Mouse (Mus musculus): Measurements from ENCODE around the gene Ophn1. TPM values are rescaled to one million over a fixed set of nuclear protein-coding genes. Genes with fewer than 3 reads are reported as not detected.

The Ophn1 gene
- polyA plus RNA-seq, 1 experiment from 2014 or later: 12.6 TPM

GRCm38 (mm10) chrX:98860167-98860566 is 30.7 kb downstream of the Ophn1 start:
- no peaks in the 10 kb centered on the region for H3K9me3 ChIP-seq (replicated peaks; ENCODE audit: control insufficient read depth, low read length)
- H3K36me3 ChIP-seq (ENCODE audit: control insufficient read depth, insufficient read depth, low read length): no peaks in the 10 kb centered on the region
- H3K4me2 ChIP-seq (ENCODE audit: low read depth, low read length): no peak overlapping the region
- no peaks in the 10 kb centered on the region for H3K4me1 ChIP-seq (ENCODE audit: control insufficient read depth, insufficient read depth, low read length)
- 35% methylated on average over 5 of the region's 5 CpGs for WGBS
- no peak for ATAC-seq (ENCODE audit: insufficient read depth, low FRiP score)
- peaks cover 2% of the 10 kb centered on the region; the same call in 1 of the 2 replicates for H3K27me3 ChIP-seq (ENCODE audit: control insufficient read depth, insufficient read depth, low read length)
- H3K9ac ChIP-seq (ENCODE audit: low read length): no peak overlapping the region
- no peak overlapping the region for H3K4me3 ChIP-seq (replicated peaks; ENCODE audit: low read length)
- H3K27ac ChIP-seq (ENCODE audit: low read length): no peak overlapping the region

- H3K4me2 ChIP-seq (ENCODE audit: low read depth, low read length): no peak overlapping the region
- no peaks in the 10 kb centered on the region for H3K36me3 ChIP-seq (ENCODE audit: control insufficient read depth, insufficient read depth, low read length)
- no peaks in the 10 kb centered on the region for H3K4me1 ChIP-seq (ENCODE audit: control insufficient read depth, insufficient read depth, low read length)
- WGBS: 80% methylated on average over 2 of the region's 2 CpGs
- H3K27ac ChIP-seq (ENCODE audit: low read length): no peak overlapping the region
- H3K27me3 ChIP-seq (ENCODE audit: control insufficient read depth, insufficient read depth, low read length): no peaks in the 10 kb centered on the region; the same call in 1 of the 2 replicates
- ATAC-seq (ENCODE audit: insufficient read depth, low FRiP score): no peak
- H3K9ac ChIP-seq (ENCODE audit: low read length): no peak overlapping the region
- no peaks in the 10 kb centered on the region for H3K9me3 ChIP-seq (replicated peaks; ENCODE audit: control insufficient read depth, low read length)
- no peak overlapping the region for H3K4me3 ChIP-seq (replicated peaks; ENCODE audit: low read length)
Observed at GRCm38 (mm10) chrX:98856046-98856445, 34.8 kb downstream of the Ophn1 start.

- no peak for ATAC-seq (ENCODE audit: insufficient read depth, low FRiP score)
- H3K4me3 ChIP-seq (replicated peaks; ENCODE audit: low read length): no peak overlapping the region
Observed at GRCm38 (mm10) chrX:98850869-98851268, 40.0 kb downstream of the Ophn1 start.

GRCm38 (mm10) chrX:98841606-98842005 is 49.2 kb downstream of the Ophn1 start:
- H3K4me2 ChIP-seq (ENCODE audit: low read depth, low read length): no peak overlapping the region
- no peaks in the 10 kb centered on the region for H3K4me1 ChIP-seq (ENCODE audit: control insufficient read depth, insufficient read depth, low read length)
- H3K9ac ChIP-seq (ENCODE audit: low read length): no peak overlapping the region
- 46% methylated on average over 2 of the region's 2 CpGs for WGBS
- H3K27ac ChIP-seq (ENCODE audit: low read length): no peak overlapping the region
- no peaks in the 10 kb centered on the region for H3K36me3 ChIP-seq (ENCODE audit: control insufficient read depth, insufficient read depth, low read length)
- no peak for ATAC-seq (ENCODE audit: insufficient read depth, low FRiP score)
- no peak overlapping the region for H3K4me3 ChIP-seq (replicated peaks; ENCODE audit: low read length)
- H3K27me3 ChIP-seq (ENCODE audit: control insufficient read depth, insufficient read depth, low read length): no peaks in the 10 kb centered on the region; the same call in 1 of the 2 replicates
- no peaks in the 10 kb centered on the region for H3K9me3 ChIP-seq (replicated peaks; ENCODE audit: control insufficient read depth, low read length)

More at GRCm38 (mm10) chrX:98850869-98851268, 40.0 kb downstream of the Ophn1 start:
- Histone ChIP-seq H3K27me3 (ENCODE audit: control insufficient read depth, insufficient read depth, low read length) (no peaks in the 10 kb centered on the region; the same call in 1 of the 2 replicates), H3K9me3 (replicated peaks; ENCODE audit: control insufficient read depth, low read length) (no peaks in the 10 kb centered on the region), H3K4me1 (ENCODE audit: control insufficient read depth, insufficient read depth, low read length) (no peaks in the 10 kb centered on the region), H3K36me3 (ENCODE audit: control insufficient read depth, insufficient read depth, low read length) (no peaks in the 10 kb centered on the region), H3K27ac (ENCODE audit: low read length) (no peak overlapping the region), H3K9ac (ENCODE audit: low read length) (no peak overlapping the region), H3K4me2 (ENCODE audit: low read depth, low read length) (no peak overlapping the region)
- WGBS: 74% methylated on average over 6 of the region's 6 CpGs

GRCm38 (mm10) chrX:98835989-98836388 is 54.8 kb downstream of the Ophn1 start:
- ATAC-seq (ENCODE audit: insufficient read depth, low FRiP score): no peak
- H3K27me3 ChIP-seq (ENCODE audit: control insufficient read depth, insufficient read depth, low read length): no peaks in the 10 kb centered on the region; the same call in 1 of the 2 replicates
- H3K4me1 ChIP-seq (ENCODE audit: control insufficient read depth, insufficient read depth, low read length): no peaks in the 10 kb centered on the region
- no peaks in the 10 kb centered on the region for H3K36me3 ChIP-seq (ENCODE audit: control insufficient read depth, insufficient read depth, low read length)
- no peak overlapping the region for H3K4me3 ChIP-seq (replicated peaks; ENCODE audit: low read length)
- WGBS: 67% methylated on average over 1 of the region's 1 CpGs
- no peak overlapping the region for H3K4me2 ChIP-seq (ENCODE audit: low read depth, low read length)
- H3K9ac ChIP-seq (ENCODE audit: low read length): no peak overlapping the region
- no peak overlapping the region for H3K27ac ChIP-seq (ENCODE audit: low read length)
- H3K9me3 ChIP-seq (replicated peaks; ENCODE audit: control insufficient read depth, low read length): no peaks in the 10 kb centered on the region

GRCm38 (mm10) chrX:98803813-98804212 is 87.0 kb downstream of the Ophn1 start:
- no peak for ATAC-seq (ENCODE audit: insufficient read depth, low FRiP score)
- Histone ChIP-seq H3K4me2 (ENCODE audit: low read depth, low read length) (no peak overlapping the region), H3K9ac (ENCODE audit: low read length) (no peak overlapping the region), H3K4me3 (replicated peaks; ENCODE audit: low read length) (no peak overlapping the region), H3K4me1 (ENCODE audit: control insufficient read depth, insufficient read depth, low read length) (no peaks in the 10 kb centered on the region), H3K27ac (ENCODE audit: low read length) (no peak overlapping the region), H3K27me3 (ENCODE audit: control insufficient read depth, insufficient read depth, low read length) (no peaks in the 10 kb centered on the region), H3K9me3 (replicated peaks; ENCODE audit: control insufficient read depth, low read length) (no peaks in the 10 kb centered on the region), H3K36me3 (ENCODE audit: control insufficient read depth, insufficient read depth, low read length) (no peaks in the 10 kb centered on the region)

- no peak overlapping the region for H3K9ac ChIP-seq (ENCODE audit: low read length)
- WGBS: 59% methylated on average over 4 of the region's 4 CpGs
- H3K27me3 ChIP-seq (ENCODE audit: control insufficient read depth, insufficient read depth, low read length): no peaks in the 10 kb centered on the region
- H3K4me2 ChIP-seq (ENCODE audit: low read depth, low read length): no peak overlapping the region
- H3K4me3 ChIP-seq (replicated peaks; ENCODE audit: low read length): no peak overlapping the region
- ATAC-seq (ENCODE audit: insufficient read depth, low FRiP score): no peak
- H3K27ac ChIP-seq (ENCODE audit: low read length): no peak overlapping the region
- H3K4me1 ChIP-seq (ENCODE audit: control insufficient read depth, insufficient read depth, low read length): no peaks in the 10 kb centered on the region
- H3K36me3 ChIP-seq (ENCODE audit: control insufficient read depth, insufficient read depth, low read length): no peaks in the 10 kb centered on the region
- H3K9me3 ChIP-seq (replicated peaks; ENCODE audit: control insufficient read depth, low read length): no peaks in the 10 kb centered on the region
Observed at GRCm38 (mm10) chrX:98774247-98774950, 116.4 kb downstream of the Ophn1 start.

GRCm38 (mm10) chrX:98755089-98755488 is 135.7 kb downstream of the Ophn1 start:
- no peak overlapping the region for H3K4me3 ChIP-seq (replicated peaks; ENCODE audit: low read length)
- no peak for ATAC-seq (ENCODE audit: insufficient read depth, low FRiP score)
- no peak overlapping the region for H3K9ac ChIP-seq (ENCODE audit: low read length)
- WGBS: 52% methylated on average over 2 of the region's 2 CpGs
- H3K36me3 ChIP-seq (ENCODE audit: control insufficient read depth, insufficient read depth, low read length): no peaks in the 10 kb centered on the region
- no peak overlapping the region for H3K27ac ChIP-seq (ENCODE audit: low read length)
- no peaks in the 10 kb centered on the region; the same call in 1 of the 2 replicates for H3K27me3 ChIP-seq (ENCODE audit: control insufficient read depth, insufficient read depth, low read length)
- no peaks in the 10 kb centered on the region for H3K4me1 ChIP-seq (ENCODE audit: control insufficient read depth, insufficient read depth, low read length)
- no peak overlapping the region for H3K4me2 ChIP-seq (ENCODE audit: low read depth, low read length)
- no peaks in the 10 kb centered on the region for H3K9me3 ChIP-seq (replicated peaks; ENCODE audit: control insufficient read depth, low read length)

- no peak for ATAC-seq (ENCODE audit: insufficient read depth, low FRiP score)
- no peaks in the 10 kb centered on the region; the same call in 1 of the 2 replicates for H3K27me3 ChIP-seq (ENCODE audit: control insufficient read depth, insufficient read depth, low read length)
- no peak overlapping the region for H3K4me2 ChIP-seq (ENCODE audit: low read depth, low read length)
- H3K27ac ChIP-seq (ENCODE audit: low read length): no peak overlapping the region
- no peaks in the 10 kb centered on the region for H3K36me3 ChIP-seq (ENCODE audit: control insufficient read depth, insufficient read depth, low read length)
- no peak overlapping the region for H3K9ac ChIP-seq (ENCODE audit: low read length)
- no peaks in the 10 kb centered on the region for H3K9me3 ChIP-seq (replicated peaks; ENCODE audit: control insufficient read depth, low read length)
- WGBS: 59% methylated on average over 1 of the region's 1 CpGs
- no peak overlapping the region for H3K4me3 ChIP-seq (replicated peaks; ENCODE audit: low read length)
- H3K4me1 ChIP-seq (ENCODE audit: control insufficient read depth, insufficient read depth, low read length): no peaks in the 10 kb centered on the region
Observed at GRCm38 (mm10) chrX:98751279-98751817, 139.5 kb downstream of the Ophn1 start.
